Mouse (Mus musculus) midbrain, embryonic 12.5 days (tissue): ENCODE measurements around the gene Sdhaf2. TPM values are rescaled to one million over a fixed set of nuclear protein-coding genes. Genes with fewer than 3 reads are reported as not detected.
A peak's percentile ranks its signal among the peaks of the same experiment; 100 is the strongest.

Experiments used
- ATAC-seq: fragments of 200-750 bp; cut with Nextera tagmentation; 2 replicates; pipeline ENCODE4 v1.8.0; 2017; ENCODE audit warnings: low read depth, moderate TSS enrichment, moderate library complexity; ENCODE audit not compliant: low FRiP score
- H3K27ac ChIP-seq: fragments of 300-500 bp; sonication (generic); replicated peaks from 2 replicates; pipeline ENCODE4 v1.5.1; 2016; ENCODE audit warnings: mild to moderate bottlenecking
- H3K27me3 ChIP-seq: fragments of 300-500 bp; sonication (generic); 2 replicates; pipeline ENCODE4 v1.6.1; 2016; ENCODE audit warnings: mild to moderate bottlenecking
- H3K36me3 ChIP-seq: fragments of 300-500 bp; sonication (generic); 2 replicates; pipeline ENCODE4 v1.6.1; 2016
- H3K4me1 ChIP-seq: fragments of 300-500 bp; sonication (generic); 2 replicates; pipeline ENCODE4 v1.6.1; 2016
- H3K4me2 ChIP-seq: fragments of 300-500 bp; sonication (generic); replicated peaks from 2 replicates; pipeline ENCODE4 v1.6.1; 2016; ENCODE audit warnings: mild to moderate bottlenecking, moderate library complexity
- H3K4me3 ChIP-seq: fragments of 300-500 bp; sonication (generic); 2 replicates; pipeline ENCODE4 v1.5.1; 2016; ENCODE audit warnings: mild to moderate bottlenecking
- H3K9ac ChIP-seq: fragments of 300-500 bp; sonication (generic); replicated peaks from 2 replicates; pipeline ENCODE4 v1.6.1; 2016; ENCODE audit warnings: mild to moderate bottlenecking, moderate library complexity
- H3K9me3 ChIP-seq: fragments of 300-500 bp; sonication (generic); 2 replicates; pipeline ENCODE4 v1.6.1; 2016; ENCODE audit warnings: mild to moderate bottlenecking
- WGBS: fragments of 180-500 bp; shearing (Covaris S2); methylation state at CpG from one replicate; pipeline ENCODE4 v1.1.7; 2016; 5-methylcytosine and 5-hydroxymethylcytosine counted together
- polyA plus RNA-seq: library from polyadenylated mRNA; unstranded; fragments of >200 nt; fragmentation: Nextera tagmentation; extraction: Ambion mirVana; gene quantifications from 2 replicates; pipeline ENCODE4 v1.2.1, GENCODE M21; 2016

The Sdhaf2 gene
- polyA plus RNA-seq, 1 experiment from 2014 or later, result 54.8 TPM

- no peak overlapping the region for H3K9ac ChIP-seq
- no peak overlapping the region for H3K4me3 ChIP-seq
- WGBS, result 100% methylated on average over 1 of the region's 1 CpGs
- no peaks in the 10 kb centered on the region for H3K27me3 ChIP-seq
- H3K9me3 ChIP-seq, result no peaks in the 10 kb centered on the region
- H3K27ac ChIP-seq, result no peak overlapping the region
- H3K4me1 ChIP-seq, result peaks cover 12% of the 10 kb centered on the region
- H3K36me3 ChIP-seq, result peaks cover 61% of the 10 kb centered on the region
- ATAC-seq, result no peak
- H3K4me2 ChIP-seq, result no peak overlapping the region
These were observed 4.1 kb upstream of the Sdhaf2 start for GRCm38 (mm10) chr19:10530082-10530481.

- peak within 1 kb of the TSS; percentile 94 for H3K9ac ChIP-seq
- H3K36me3 ChIP-seq, result peaks cover 19% of the 10 kb centered on the region
- H3K4me2 ChIP-seq, result peak within 1 kb of the TSS; percentile 67
- peak within 1 kb of the TSS; percentile 97 for H3K27ac ChIP-seq
- WGBS, result 1% methylated on average over 72 of the region's 93 CpGs
- peak within 1 kb of the TSS; percentile 97 for H3K4me3 ChIP-seq
- H3K27me3 ChIP-seq, result no peaks in the 10 kb centered on the region
- H3K4me1 ChIP-seq, result peaks cover 17% of the 10 kb centered on the region
- no peaks in the 10 kb centered on the region for H3K9me3 ChIP-seq
- ATAC-seq, result peak; percentile 95
These were observed 638 bp downstream of the Sdhaf2 start, which contains the start of gene Cpsf7 for GRCm38 (mm10) chr19:10525106-10525901. Gene Cpsf7 (plus strand): TSS chr19:10525266.

DNA sequence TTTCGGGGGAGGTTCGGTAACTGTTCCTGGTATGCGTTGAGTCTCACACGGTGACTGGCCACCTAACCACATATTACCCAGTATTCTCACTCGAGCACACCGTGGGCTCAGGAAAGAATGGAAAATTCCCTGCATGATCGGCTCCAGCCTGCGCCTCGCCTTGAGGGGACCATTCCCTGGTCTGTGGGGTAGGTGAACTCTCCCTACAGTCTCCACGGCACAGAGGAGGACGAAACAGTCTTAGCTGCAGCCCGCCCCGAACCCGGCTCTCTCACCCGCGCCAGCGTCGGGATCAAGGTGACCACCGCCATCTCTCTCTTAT lies 1.2 kb downstream of the Sdhaf2 start:
- Histone ChIP-seq H3K27me3 (no peaks in the 10 kb centered on the region), H3K27ac (peak overlapping the region; percentile 97), H3K36me3 (peaks cover 14% of the 10 kb centered on the region), H3K9me3 (no peaks in the 10 kb centered on the region), H3K4me2 (peak overlapping the region; percentile 67), H3K4me1 (peaks cover 17% of the 10 kb centered on the region), H3K9ac (peak overlapping the region; percentile 94), H3K4me3 (peak overlapping the region; percentile 97)
- WGBS, result under 1% methylated on average over 19 of the region's 19 CpGs
- ATAC-seq, result no peak

DNA sequence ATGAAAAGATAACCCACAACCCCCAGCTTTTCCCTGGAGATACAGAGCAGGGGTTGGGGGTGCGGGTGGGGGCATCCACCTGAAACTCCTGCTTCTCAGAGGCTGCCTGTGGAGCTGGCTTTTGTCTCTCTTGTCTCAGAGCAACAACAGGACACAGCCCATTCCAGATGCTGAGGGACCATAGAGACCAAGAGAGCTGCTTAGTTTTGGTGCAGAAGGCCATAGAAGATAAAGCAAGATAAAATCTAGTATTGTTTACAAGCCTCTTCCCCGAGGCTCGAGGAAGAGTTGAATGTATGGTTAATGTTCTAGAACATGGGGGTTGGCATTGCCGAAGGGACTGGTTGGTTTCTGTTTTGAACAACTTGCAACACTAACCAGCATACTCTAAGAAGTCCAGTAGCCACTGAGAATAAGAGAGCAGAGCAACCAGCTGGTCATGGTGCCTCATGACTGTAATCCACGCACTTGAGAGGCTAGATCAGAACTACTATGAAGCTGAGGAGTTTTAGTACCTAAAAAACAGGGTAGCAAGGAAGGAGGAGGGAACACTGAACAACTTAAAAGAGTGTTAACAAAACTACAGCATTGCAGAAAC lies 2.4 kb downstream of the Sdhaf2 start:
- Histone ChIP-seq H3K36me3 (peaks cover 9% of the 10 kb centered on the region), H3K27ac (no peak overlapping the region), H3K9ac (no peak overlapping the region), H3K4me2 (peak overlapping the region; percentile 67), H3K9me3 (no peaks in the 10 kb centered on the region), H3K4me3 (no peak overlapping the region), H3K4me1 (peaks cover 17% of the 10 kb centered on the region), H3K27me3 (no peaks in the 10 kb centered on the region)
- ATAC-seq, result no peak
- WGBS, result 90% methylated on average over 5 of the region's 5 CpGs

DNA sequence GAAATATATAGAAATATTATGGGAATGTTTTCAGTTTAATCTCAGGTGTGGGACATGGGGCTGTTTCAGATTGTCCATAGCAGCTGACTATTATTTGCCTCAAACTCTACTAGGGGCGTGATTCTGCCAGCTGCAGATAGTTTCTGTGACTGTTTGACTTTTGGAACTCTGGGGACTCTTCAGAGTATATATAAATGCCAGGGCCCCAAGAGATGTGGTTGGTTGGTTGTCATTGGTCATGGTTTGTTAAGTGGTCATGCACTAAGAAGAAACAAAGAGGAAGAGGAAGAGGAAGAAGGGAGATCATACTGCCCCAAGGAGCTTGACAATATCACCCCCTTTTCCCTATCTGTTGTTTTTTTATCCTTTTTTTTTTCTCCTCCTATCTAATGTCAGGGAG lies 4.0 kb downstream of the Sdhaf2 start:
- H3K27me3 ChIP-seq, result no peaks in the 10 kb centered on the region
- no peak for ATAC-seq
- no peak overlapping the region for H3K4me3 ChIP-seq
- H3K9me3 ChIP-seq, result no peaks in the 10 kb centered on the region
- WGBS, result 91% methylated on average over 1 of the region's 1 CpGs
- peaks cover 5% of the 10 kb centered on the region for H3K36me3 ChIP-seq
- no peak overlapping the region for H3K4me2 ChIP-seq
- peaks cover 14% of the 10 kb centered on the region for H3K4me1 ChIP-seq
- no peak overlapping the region for H3K9ac ChIP-seq
- H3K27ac ChIP-seq, result no peak overlapping the region

DNA sequence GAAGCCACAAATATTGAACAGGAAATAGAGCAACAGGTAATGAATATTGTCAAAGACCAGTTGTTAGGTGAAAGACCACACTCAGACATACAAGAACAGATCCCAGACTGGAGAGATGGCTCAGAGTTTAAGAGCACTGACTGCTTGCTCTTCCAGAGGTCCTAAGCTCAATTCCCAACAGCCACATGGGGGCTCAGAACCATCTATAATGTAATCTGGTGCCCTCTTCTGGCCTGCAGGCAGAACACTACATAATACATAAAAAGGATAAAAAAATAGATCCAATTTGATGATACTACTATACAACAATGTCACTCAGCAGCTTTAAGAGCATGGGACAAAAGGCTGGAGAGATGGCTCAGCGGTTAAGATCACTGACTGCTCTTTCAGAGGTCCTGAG lies 5.6 kb downstream of the Sdhaf2 start:
- Histone ChIP-seq H3K9ac (no peak overlapping the region), H3K27ac (no peak overlapping the region), H3K9me3 (no peaks in the 10 kb centered on the region), H3K27me3 (no peaks in the 10 kb centered on the region), H3K4me1 (peaks cover 5% of the 10 kb centered on the region), H3K4me2 (no peak overlapping the region), H3K36me3 (peaks cover 20% of the 10 kb centered on the region), H3K4me3 (no peak overlapping the region)
- ATAC-seq, result no peak
- 52% methylated on average over 1 of the region's 1 CpGs for WGBS

DNA sequence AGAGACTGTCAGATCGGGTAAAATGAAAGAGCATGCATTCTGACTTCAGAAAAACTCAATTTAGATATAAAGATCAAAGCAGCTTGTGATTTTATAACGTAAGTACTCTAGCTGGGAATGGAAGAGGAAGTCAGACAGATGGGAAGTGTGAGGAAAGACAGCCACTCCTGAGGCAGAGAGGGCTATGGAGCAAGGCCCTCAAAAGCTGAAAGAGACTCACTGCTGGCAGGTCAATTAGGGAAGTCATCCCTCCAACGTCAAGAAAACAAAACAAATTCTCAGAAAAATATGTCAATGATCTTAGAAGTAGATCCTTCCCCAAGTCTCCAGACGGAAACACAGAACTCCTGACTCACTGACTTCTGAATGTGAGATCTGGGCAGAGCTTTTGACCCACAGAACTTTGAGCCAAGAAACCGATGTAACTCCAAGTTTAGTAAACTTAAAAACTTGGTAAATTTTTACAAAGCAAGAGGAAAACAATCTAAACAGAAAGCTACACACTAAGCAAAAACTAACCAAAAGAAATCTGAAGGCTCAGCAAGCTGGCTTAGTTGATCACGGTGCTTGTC lies 15.1 kb downstream of the Sdhaf2 start:
- ATAC-seq, result no peak
- H3K4me3 ChIP-seq, result no peak overlapping the region
- H3K4me1 ChIP-seq, result no peaks in the 10 kb centered on the region
- no peaks in the 10 kb centered on the region for H3K27me3 ChIP-seq
- H3K36me3 ChIP-seq, result peaks cover 53% of the 10 kb centered on the region
- no peaks in the 10 kb centered on the region for H3K9me3 ChIP-seq
- WGBS, result 86% methylated on average over 6 of the region's 6 CpGs
- no peak overlapping the region for H3K27ac ChIP-seq
- H3K9ac ChIP-seq, result no peak overlapping the region
- no peak overlapping the region for H3K4me2 ChIP-seq

DNA sequence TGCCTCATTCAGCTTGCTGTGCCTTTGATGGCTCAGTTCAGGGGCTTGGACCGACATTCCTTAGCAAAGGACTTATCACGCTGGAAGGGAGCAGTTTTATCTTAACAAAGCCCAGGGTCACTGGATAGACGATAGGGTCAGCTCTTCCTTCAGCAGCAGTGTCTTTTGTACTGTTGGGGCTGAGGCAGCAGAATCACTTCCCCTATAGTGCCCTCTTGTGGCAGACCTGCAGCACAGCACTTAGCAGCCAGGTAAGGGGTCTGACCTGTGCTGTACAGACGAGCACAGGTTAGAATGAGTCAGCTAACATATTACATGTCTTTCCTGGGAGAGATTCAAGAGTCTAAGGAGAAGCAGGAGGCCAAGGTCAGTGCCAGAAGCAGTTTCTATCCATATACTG lies 23.4 kb downstream of the Sdhaf2 start:
- H3K27me3 ChIP-seq, result no peaks in the 10 kb centered on the region
- H3K4me2 ChIP-seq, result no peak overlapping the region
- H3K36me3 ChIP-seq, result peaks cover 54% of the 10 kb centered on the region
- H3K9me3 ChIP-seq, result no peaks in the 10 kb centered on the region
- H3K9ac ChIP-seq, result no peak overlapping the region
- ATAC-seq, result peak; percentile 73; the same call in 1 of the 2 replicates
- no peak overlapping the region for H3K4me3 ChIP-seq
- WGBS, result 2% methylated on average over 4 of the region's 4 CpGs
- no peak overlapping the region for H3K27ac ChIP-seq
- peaks cover 3% of the 10 kb centered on the region; the same call in 1 of the 2 replicates for H3K4me1 ChIP-seq

- H3K4me2 ChIP-seq, result no peak overlapping the region
- no peaks in the 10 kb centered on the region for H3K27me3 ChIP-seq
- 96% methylated on average over 8 of the region's 8 CpGs for WGBS
- H3K4me3 ChIP-seq, result no peak overlapping the region
- peaks cover 38% of the 10 kb centered on the region for H3K36me3 ChIP-seq
- H3K9ac ChIP-seq, result no peak overlapping the region
- no peak for ATAC-seq
- no peaks in the 10 kb centered on the region for H3K9me3 ChIP-seq
- H3K4me1 ChIP-seq, result peaks cover 3% of the 10 kb centered on the region; the same call in 1 of the 2 replicates
- no peak overlapping the region for H3K27ac ChIP-seq
These were observed 25.4 kb downstream of the Sdhaf2 start for GRCm38 (mm10) chr19:10500581-10500980.

GRCm38 (mm10) chr19:10497512-10498160 lies 28.3 kb downstream of the Sdhaf2 start:
- Histone ChIP-seq H3K4me3 (no peak overlapping the region), H3K9me3 (no peaks in the 10 kb centered on the region), H3K9ac (no peak overlapping the region), H3K27ac (0 out of 2 replicates have a peak overlapping the region, but pooled peaks have one; percentile 56), H3K4me1 (peaks cover 3% of the 10 kb centered on the region; the same call in 1 of the 2 replicates), H3K4me2 (no peak overlapping the region), H3K36me3 (peaks cover 29% of the 10 kb centered on the region), H3K27me3 (no peaks in the 10 kb centered on the region)
- ATAC-seq, result no peak
- WGBS, result 51% methylated on average over 8 of the region's 8 CpGs

- 47% methylated on average over 2 of the region's 2 CpGs for WGBS
These were observed 29.0 kb downstream of the Sdhaf2 start for GRCm38 (mm10) chr19:10496976-10497375.

GRCm38 (mm10) chr19:10495670-10496069 lies 30.3 kb downstream of the Sdhaf2 start:
- peaks cover 16% of the 10 kb centered on the region for H3K36me3 ChIP-seq
- no peaks in the 10 kb centered on the region; the same call in 1 of the 2 replicates for H3K4me1 ChIP-seq
- no peaks in the 10 kb centered on the region for H3K9me3 ChIP-seq
- no peak for ATAC-seq
- no peak overlapping the region for H3K4me2 ChIP-seq
- WGBS, result 88% methylated on average over 1 of the region's 1 CpGs
- no peak overlapping the region for H3K27ac ChIP-seq
- H3K27me3 ChIP-seq, result no peaks in the 10 kb centered on the region
- H3K9ac ChIP-seq, result no peak overlapping the region
- no peak overlapping the region for H3K4me3 ChIP-seq

More at GRCm38 (mm10) chr19:10496976-10497375, 29.0 kb downstream of the Sdhaf2 start:
- peaks cover 28% of the 10 kb centered on the region for H3K36me3 ChIP-seq
- H3K27ac ChIP-seq, result peak overlapping the region; percentile 56; the same call in 1 of the 2 replicates
- no peak overlapping the region for H3K4me2 ChIP-seq
- no peaks in the 10 kb centered on the region for H3K9me3 ChIP-seq
- H3K27me3 ChIP-seq, result no peaks in the 10 kb centered on the region
- no peak for ATAC-seq
- no peak overlapping the region for H3K4me3 ChIP-seq
- H3K4me1 ChIP-seq, result no peaks in the 10 kb centered on the region; the same call in 1 of the 2 replicates
- H3K9ac ChIP-seq, result no peak overlapping the region
